Mouse (Mus musculus) cerebellum, adult (tissue): ENCODE data around the gene Susd1.

Experiments
- ATAC-seq: cut with Nextera tagmentation; 2 replicates; pipeline ENCODE4 v1.9.2; 2017; ENCODE audit warnings: mild to moderate bottlenecking, moderate library complexity, mixed read lengths; ENCODE audit not compliant: insufficient number of reproducible peaks, low FRiP score, low TSS enrichment

Susd1 gene

DNA sequence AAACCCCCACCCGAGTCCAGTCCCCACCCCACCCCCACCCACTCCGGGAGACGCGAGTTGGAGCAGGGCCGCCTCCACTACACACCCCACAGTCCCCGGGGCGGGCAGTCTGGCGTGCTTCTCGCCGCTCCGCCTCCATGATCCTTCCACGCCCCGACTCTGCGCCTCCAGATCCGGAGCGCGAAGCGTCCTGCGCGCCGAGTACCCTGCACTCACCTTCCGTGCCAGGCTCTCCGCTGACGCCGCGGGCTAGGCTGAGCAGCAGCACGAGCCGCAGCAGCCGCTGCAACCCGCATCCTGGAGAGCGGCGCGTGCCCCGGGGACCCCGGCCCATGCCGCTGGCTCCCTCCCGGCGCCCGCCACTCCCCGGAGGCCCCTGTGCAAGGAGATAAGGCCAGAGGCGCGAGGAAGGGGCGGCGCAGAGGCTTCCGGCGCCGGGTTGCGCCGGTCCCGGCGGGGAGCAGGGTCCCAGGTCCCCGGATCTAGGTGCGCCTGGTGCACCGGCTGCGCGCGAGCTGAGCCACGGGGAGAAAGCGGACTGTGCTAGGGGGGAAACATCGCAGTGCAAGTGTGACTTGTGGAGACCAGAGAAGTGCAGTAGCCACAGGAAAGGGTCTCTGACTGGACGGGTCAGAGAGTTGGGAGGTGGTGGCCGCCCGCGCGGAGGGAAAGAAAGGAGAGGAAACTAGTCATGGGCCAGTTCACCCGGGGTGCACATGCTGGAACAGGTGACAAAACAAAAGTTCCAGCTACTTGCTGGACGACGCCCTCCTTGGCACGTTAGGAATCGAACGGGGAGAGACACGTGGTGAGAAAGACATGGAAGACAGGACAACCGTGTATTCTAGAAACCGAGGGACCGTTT, at the start of gene Susd1:
Gene Susd1 (minus strand): TSS at position 644 of the 865 bp plus-strand sequence.
- no peak; the same call in 1 of the 2 replicates for ATAC-seq

DNA sequence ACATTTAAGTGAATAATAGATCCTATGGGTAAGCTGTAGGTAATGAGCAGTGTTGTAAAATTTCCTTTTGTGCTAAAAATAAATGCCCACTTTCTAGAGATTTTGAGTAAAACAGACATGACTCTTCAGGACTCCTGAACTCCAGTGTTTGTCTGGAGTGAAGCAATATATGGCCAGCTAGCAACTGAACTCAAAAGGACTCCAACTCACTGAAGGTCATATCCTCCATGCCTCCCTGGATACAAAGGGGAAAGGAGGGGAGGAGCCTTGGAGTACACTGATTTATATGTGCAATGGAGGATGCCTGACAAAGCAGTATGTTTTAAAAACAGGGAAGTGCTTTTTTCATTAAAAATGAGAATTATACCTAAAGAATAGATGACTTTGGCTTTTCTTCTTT, 32.9 kb upstream of the Susd1 start:
- ATAC-seq: no peak

DNA sequence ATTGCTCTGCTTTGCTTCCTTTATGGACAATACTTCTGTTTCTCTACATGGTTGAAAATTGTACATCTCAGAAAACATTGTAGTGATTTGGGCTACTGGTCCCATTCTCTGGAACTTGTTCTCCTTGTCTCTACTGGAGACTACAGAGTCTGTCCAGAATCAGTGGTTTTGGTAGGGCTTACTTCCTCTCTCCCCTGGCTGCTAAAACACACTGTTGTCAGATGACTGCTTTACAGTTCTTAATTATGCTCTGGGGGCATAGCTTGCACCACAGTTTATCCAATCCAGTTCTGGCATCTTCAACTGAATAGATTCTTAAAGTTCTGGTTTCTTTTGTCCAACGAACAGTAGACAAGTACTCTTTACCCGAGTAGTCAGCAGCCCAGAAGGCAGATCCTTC, 27.0 kb upstream of the Susd1 start:
- ATAC-seq: no peak

DNA sequence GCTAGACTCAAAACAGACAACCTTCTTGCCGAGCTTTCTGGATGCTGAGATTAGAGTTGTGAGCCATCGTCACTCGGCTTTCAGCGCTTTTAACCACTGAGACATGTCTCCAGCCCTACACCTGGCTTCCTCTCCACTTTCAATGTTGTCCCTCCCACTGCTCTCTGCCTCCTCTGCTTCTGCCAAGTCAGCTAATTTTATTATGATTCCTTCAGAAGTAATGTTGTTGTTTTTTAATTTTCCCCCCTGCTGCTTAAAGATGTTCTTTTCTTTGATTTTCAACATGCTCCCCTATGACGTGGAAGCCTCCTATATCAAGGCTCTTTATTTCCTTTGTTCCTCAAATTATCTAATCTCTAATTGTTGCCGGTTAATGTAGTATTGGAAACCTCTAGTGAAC, 26.2 kb upstream of the Susd1 start:
- ATAC-seq: no peak

DNA sequence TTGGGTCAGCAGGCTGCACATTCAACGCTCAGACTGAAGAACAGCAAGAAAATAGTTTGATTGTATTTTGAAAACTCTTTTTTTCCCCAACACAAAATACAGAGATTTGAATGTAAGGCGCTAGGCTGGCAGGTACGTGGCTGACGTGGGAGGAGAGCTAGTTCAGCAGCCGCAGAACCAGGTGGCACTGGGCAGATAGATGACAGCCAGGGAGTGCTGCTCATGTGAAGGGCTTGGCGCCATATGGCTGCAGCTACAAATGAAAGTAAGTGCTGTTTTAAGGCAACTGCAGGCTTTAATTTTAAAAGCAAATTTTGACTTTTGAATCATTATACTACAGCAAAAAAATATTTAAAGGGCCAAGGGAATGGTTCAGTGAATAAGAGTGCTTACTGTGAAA, 24.1 kb upstream of the Susd1 start:
- no peak for ATAC-seq

DNA sequence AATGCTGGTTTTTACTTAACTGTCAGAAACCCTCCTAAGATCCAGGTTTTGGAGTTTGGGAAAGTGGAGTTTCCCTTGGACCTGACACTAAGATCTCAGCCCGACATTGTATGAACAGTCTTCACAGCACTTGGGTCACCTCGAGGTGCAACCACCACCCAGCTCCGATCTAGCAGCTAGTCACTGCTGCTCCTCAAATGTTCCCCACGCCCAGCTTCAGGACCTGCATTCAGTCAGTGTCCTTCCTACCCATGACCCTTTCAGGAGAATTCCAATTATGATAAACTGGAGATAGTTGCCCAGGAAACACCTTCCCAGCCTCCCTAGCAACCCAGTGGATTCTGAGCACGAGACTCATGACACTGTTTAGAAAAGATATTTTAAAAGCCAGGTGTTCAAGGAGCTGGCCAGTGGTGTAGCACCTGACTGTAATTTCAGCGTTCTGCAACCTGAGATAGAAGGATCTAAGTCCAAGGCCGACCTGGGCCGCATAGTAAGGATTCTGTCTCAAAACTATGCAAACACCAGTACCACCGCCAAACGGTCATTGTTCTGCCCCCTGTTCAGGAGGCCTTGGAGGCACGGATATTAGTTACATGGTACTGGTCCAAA, 22.8 kb upstream of the Susd1 start:
- no peak for ATAC-seq

DNA sequence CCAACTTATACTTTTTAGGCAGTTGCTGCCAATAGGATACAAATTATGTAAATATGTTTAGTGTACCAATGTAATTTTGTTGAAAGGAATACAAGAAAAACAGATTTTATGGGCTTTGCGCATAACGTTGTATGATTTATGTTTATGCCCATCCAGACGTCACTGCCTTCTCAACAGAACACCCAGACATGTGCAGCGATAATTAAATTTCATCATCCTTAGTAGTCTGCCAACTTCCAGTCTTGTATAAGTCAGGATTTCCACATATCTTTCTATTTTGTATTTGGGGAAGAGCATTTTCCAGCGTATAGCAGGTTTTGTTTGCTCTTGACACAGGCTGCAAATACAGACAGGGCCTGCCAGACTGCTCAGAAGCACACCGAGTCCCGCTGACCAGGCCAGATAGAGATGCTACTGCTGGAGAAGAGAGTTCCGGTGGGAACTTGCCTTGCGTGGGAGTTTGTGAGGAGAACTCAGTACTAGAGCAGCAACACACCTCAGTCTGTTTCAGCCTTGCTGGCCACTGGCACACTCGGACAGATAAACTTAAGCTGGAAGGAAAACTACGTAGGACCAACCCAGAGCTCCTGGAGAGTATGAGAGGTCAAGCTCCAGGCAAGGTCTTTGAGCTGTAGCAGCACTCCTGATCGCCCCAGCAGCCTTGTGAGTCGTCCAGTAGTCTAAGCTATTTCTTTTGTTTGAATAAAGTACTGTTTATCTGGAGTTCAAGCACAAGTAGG, 21.0 kb upstream of the Susd1 start:
- ATAC-seq: no peak

DNA sequence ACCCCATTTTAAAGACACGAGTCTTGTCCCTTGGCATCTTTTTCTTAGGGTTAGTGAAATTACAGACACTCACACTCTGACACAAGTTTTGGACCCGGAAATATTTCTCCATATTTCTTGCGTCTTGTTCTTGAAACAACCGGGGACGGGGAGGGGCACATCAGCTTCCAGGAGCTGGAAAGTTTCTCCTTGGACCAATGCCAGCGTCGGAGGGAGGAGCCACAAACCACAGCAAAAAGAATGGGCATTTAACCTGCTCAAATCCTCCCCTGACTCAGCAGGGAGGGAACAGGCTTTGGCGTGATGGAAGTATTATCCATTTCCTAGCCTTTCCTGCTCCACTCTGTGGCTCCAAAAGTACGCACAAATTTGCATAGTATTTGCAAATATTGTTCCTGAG, 19.5 kb upstream of the Susd1 start:
- ATAC-seq: no peak

DNA sequence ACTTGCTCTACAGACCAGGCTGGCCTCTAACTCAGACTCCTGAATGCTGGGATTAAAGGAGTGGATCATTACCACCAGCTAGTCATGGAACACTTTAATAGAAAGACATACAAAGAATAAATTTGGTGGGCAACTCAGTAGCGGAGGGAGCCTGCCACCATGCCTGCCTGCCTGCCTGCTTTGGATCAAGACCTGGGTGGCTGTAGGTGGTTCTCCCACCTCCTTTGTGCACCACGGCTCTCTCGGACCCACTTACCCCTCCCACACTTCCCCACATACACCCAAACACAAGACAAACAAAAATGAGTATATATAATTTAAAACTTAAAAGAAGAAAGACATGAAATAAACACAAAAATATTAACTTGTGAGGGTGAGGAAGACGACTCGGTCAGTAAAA, 18.7 kb upstream of the Susd1 start:
- ATAC-seq: no peak

DNA sequence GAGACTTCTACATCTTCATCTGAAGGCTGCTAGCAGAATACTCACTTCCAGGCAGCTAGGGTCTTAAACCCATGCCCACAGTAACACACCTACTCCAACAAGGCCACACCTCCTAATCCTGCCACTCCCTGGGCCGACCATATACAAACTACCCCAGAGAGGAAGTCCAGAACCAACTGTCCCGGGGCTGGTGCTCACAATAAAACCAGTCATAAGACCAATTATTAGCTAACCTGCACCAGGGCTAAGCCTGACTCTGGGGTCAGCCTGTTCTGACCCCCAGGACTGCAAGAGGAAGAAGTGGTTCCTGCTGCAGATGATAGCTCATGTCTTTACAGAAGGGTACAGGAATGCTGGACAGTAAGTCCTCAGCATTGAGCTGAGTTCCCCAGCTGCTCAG, 17.0 kb upstream of the Susd1 start:
- ATAC-seq: no peak

DNA sequence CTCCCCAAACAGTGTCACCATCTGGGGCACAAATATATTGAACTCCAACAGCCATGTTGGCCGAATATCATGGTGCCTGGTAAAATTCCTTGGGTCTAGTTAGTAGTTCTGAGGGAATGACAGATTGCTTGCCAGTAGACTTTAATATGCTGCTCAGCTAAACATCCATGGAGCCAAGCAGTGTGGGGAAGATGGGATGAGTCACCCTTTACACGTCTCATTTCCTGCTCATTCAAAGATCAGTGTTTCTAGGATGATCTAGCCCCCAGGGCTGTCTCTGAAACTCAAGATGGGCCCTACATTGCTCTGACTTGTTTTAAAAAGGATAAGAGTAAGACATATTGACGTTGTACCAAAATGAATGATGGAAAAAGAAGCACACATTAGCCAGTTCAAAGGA, 15.6 kb upstream of the Susd1 start:
- no peak for ATAC-seq

DNA sequence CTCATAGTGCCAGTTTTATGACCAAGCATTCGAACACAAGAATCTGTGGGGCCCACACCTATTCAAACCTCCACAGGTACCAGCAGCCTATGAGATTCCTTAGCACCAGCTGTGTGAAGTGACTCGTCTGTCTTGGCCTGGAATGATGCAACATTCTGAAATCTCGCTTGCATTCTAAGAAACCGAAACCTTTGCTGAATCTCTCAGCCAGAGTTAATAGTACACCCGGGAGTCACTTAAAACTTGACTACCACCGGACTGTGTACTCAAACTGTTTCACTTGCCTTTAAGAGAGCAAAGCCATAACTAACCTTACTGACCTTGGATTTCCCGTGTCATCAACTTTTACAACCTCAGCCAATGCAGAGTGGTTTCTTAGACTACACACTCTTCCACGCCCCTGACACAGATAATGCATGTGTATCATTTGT, 14.1 kb upstream of the Susd1 start:
- ATAC-seq: no peak

DNA sequence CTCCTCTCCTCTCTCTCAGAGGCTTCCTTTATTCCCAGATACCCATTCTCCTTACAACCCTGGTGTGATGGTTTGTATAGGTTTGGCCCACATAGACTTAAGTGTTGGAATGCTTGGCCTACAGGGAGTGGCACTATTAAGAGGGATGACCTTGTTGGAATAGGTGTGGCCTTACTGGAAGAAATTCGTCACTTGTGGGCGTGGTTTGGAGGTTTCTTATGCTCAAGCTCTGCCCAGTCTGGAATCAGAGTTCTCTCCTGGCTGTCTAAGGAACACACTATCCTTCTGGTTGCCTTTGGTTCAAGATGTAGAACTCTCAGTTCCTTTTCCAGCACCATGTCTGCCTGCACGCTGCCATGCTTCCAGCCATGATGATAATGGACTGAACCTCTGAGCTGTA, 12.5 kb upstream of the Susd1 start:
- ATAC-seq: no peak

DNA sequence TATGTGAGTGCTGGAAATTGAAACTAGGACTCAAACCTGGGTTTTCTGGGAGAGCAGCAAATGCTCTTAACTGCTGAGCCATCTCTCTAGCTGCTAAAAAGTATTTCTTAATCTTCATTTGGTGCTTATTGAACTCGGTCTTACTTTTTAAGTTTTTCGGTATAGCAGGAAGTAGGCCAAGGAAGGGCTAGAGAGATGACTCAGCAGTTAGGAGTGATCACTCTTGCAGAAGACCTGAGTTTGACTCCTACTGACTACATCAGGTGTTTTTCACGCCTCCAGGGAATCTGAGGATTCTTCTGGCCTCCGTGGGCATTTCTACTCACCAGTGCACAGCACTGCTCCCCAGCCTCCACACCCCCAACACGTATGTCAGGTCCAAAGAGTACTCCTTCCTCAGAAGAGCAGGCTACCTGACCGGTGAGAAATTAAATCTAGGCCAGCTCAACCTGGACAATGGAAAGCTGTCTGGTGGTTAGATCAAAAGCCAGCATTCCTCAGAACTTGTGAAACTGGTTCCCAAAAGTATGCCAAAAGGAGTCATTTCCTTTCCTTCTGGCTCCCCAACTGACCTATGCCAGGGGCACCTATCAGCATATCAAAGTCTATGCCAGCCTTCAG, 11.9 kb upstream of the Susd1 start:
- no peak for ATAC-seq

DNA sequence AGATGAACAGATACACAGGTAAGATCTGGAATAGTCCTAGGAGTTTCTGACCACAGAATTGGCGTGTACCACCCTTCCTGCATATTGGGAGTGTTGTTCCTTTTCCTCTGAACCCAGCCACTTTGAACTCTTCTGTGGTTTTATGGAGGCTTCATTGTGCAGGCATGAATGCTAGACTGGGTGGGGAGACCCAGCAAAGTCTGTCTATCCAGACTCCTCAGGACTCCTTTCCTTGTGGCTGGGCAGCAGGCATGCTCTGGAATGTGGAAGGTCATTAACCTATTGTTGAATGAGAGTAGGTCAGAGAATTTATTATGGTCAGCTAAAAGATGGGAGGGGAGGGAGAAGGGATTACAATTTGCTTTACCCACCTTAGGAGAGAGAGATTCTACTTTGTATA, 8.9 kb upstream of the Susd1 start:
- ATAC-seq: no peak

DNA sequence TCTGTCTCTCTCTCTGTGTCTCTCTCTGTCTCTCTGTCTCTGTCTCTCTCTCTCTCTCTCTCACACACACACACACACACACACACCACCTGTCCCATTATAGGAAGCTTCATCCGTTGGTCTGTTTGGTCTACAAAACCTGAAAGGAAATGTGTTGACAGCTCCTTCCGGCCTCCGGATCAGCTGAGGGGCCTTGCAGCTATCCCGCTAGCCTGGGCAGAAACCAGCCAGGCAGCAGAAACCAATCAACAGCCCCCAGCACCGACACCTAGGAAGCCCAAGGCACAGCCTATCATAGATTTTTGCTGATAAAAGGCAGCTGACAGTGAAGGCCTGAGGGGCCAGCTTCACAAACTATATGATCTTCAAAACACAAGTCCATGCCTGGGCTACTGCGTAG, 7.1 kb upstream of the Susd1 start:
- no peak for ATAC-seq

DNA sequence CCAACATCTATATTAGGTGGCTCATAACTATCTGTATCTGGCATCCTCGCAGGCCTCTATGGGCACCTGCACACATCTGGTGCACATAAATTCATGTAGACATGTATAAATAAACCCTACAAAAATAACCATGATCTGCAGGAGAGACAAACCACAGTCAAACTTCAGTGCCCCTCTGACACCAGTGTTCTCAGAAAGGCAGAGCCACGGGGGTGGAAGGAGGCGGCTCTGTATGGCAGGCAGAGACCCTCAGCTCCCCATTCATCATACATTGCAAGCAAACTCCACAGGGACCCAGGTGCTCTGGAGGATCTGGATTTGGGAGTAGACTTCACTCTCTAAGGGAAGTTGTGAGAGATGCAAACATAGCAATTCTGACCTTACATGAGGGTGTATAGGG, 6.6 kb upstream of the Susd1 start:
- no peak for ATAC-seq

DNA sequence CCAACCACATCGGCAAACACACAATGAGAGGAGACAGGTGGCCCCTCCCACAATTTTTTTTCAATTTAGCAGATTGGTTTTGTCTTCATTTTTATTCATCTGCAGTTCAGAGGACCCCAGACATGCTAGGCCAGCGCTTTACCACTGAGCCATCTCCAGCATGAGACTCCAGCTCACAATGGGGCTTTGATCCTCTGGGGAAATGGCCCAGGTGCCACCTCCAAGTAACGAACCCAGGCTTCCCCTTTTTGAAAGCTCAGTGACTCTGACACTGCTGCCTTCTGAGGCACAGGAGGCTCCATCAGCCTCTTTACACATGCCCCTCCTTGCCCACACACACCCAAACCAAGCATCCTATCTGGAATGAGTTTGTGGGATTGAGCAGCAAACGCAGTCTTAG, 5.7 kb upstream of the Susd1 start:
- no peak for ATAC-seq

DNA sequence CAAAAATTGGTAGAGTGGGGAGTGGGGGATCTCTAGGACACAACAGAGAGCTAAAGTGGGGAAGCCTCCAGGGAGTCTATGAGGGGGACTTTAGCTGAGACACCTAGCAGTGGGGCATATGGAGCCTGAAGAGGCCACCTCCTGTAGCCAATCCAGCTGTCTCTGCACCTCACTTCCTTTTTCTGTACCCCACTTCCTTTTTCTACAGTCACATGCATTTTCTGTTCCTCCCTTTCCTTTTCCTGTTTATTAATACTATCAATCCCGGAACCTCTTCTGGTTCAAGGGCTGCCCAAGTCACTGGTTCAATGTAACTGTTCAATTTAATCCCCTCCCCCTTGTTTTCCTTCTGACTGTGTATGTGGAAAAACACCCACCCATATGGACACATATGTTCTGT, 2.8 kb upstream of the Susd1 start:
- no peak for ATAC-seq

DNA sequence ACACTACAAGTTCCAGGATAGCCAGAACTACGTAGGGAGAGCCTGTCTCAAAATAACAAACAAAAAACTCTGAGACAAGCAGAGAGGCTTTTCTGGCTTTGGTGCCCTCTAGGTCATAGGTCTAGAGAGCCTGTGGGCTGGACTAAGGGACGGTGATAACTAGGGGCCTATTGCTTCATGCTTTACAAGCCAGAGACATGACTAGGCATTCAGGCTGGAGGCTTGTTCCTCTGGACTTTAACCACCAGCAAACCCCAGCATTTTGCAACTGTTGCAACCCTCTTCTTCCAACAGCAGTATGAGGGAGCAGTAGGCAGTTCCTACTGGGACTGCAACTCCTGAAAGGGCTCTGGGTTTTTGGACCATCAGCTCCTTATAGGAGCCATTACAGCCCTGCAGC, 1.5 kb upstream of the Susd1 start:
- ATAC-seq: no peak

DNA sequence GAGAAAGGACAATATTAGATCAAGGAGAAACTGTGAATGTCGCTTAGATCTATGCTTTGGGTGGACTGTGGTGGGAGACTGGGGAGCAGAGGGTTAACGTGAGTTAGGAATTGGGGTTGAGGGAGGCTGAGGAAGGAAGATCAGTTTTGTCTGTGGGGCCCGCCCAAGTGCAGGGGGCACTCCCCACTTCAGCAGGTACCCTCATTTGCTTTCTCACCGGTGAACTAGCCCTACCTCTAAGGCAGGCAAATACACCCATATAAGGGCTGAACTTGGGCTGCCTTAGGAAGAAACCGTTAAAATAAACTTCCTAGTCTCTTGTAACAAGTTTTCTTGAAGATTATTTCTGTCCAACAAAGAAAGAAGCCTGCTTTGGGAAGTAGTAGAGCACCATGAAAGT, 608 bp upstream of the Susd1 start:
- ATAC-seq: no peak
